Mouse (Mus musculus): ENCODE measurements around the gene Gatd1. TPM values are rescaled to one million over a fixed set of nuclear protein-coding genes. Genes with fewer than 3 reads are reported as not detected.

The Gatd1 gene
- polyA plus RNA-seq, 1 experiment from 2014 or later, result 68.5 TPM

- Histone ChIP-seq H3K36me3 (peaks cover 39% of the 10 kb centered on the region), H3K27me3 (no peaks in the 10 kb centered on the region), H3K4me3 (no peak overlapping the region), H3K4me2 (replicated peaks) (no peak overlapping the region), H3K4me1 (peaks cover 7% of the 10 kb centered on the region), H3K9ac (no peak overlapping the region), H3K27ac (no peak overlapping the region), H3K9me3 (no peaks in the 10 kb centered on the region)
- WGBS, result 15% methylated on average over 6 of the region's 6 CpGs
- no peak for ATAC-seq (ENCODE audit: insufficient number of reproducible peaks, insufficient read depth, low FRiP score, low TSS enrichment)
These were observed 19.2 kb downstream of the Gatd1 start for GRCm38 (mm10) chr7:141394771-141395170.

- Histone ChIP-seq H3K9me3 (no peaks in the 10 kb centered on the region), H3K27ac (no peak overlapping the region), H3K9ac (no peak overlapping the region), H3K27me3 (no peaks in the 10 kb centered on the region), H3K36me3 (peaks cover 32% of the 10 kb centered on the region), H3K4me1 (peaks cover 7% of the 10 kb centered on the region), H3K4me2 (replicated peaks) (no peak overlapping the region), H3K4me3 (no peak overlapping the region)
- 93% methylated on average over 7 of the region's 7 CpGs for WGBS
- no peak for ATAC-seq (ENCODE audit: insufficient number of reproducible peaks, insufficient read depth, low FRiP score, low TSS enrichment)
These were observed 19.8 kb downstream of the Gatd1 start for GRCm38 (mm10) chr7:141394158-141394557.

- Histone ChIP-seq H3K4me2 (replicated peaks) (peak overlapping the region; percentile 95), H3K27me3 (no peaks in the 10 kb centered on the region), H3K27ac (peak overlapping the region; percentile 75), H3K4me3 (peak overlapping the region; percentile 63), H3K36me3 (peaks cover 18% of the 10 kb centered on the region), H3K4me1 (peaks cover 7% of the 10 kb centered on the region), H3K9ac (peak overlapping the region; percentile 69), H3K9me3 (no peaks in the 10 kb centered on the region)
- ATAC-seq (ENCODE audit: insufficient number of reproducible peaks, insufficient read depth, low FRiP score, low TSS enrichment), result peak; percentile 48; the same call in 1 of the 2 replicates
- 35% methylated on average over 9 of the region's 9 CpGs for WGBS
These were observed 21.2 kb downstream of the Gatd1 start for GRCm38 (mm10) chr7:141392552-141393222.

GRCm38 (mm10) chr7:141391625-141392551 lies 22.0 kb downstream of the Gatd1 start, which contains the start of gene Taldo1:
Gene Taldo1, plus strand, starts transcription at chr7:141392199.
- under 1% methylated on average over 57 of the region's 57 CpGs for WGBS
- H3K4me3 ChIP-seq, result peak within 1 kb of the TSS; percentile 63

GRCm38 (mm10) chr7:141390326-141391259 lies 23.3 kb downstream of the Gatd1 start:
- Histone ChIP-seq H3K27ac (no peak overlapping the region), H3K4me3 (no peak overlapping the region; the same call in 1 of the 2 replicates), H3K4me2 (replicated peaks) (no peak overlapping the region), H3K9ac (no peak overlapping the region), H3K9me3 (no peaks in the 10 kb centered on the region), H3K27me3 (no peaks in the 10 kb centered on the region), H3K36me3 (peaks cover 3% of the 10 kb centered on the region; the same call in 1 of the 2 replicates), H3K4me1 (peaks cover 7% of the 10 kb centered on the region)
- 57% methylated on average over 9 of the region's 9 CpGs for WGBS
- ATAC-seq (ENCODE audit: insufficient number of reproducible peaks, insufficient read depth, low FRiP score, low TSS enrichment), result no peak

More at GRCm38 (mm10) chr7:141391625-141392551, 22.0 kb downstream of the Gatd1 start, which contains the start of gene Taldo1:
- Histone ChIP-seq H3K27me3 (no peaks in the 10 kb centered on the region), H3K9me3 (no peaks in the 10 kb centered on the region), H3K9ac (peak within 1 kb of the TSS; percentile 69), H3K36me3 (peaks cover 14% of the 10 kb centered on the region), H3K27ac (peak within 1 kb of the TSS; percentile 75), H3K4me2 (replicated peaks) (peak within 1 kb of the TSS; percentile 95), H3K4me1 (peaks cover 7% of the 10 kb centered on the region)
- peak; percentile 91 for ATAC-seq (ENCODE audit: insufficient number of reproducible peaks, insufficient read depth, low FRiP score, low TSS enrichment)

GRCm38 (mm10) chr7:141388487-141389109 lies 25.3 kb downstream of the Gatd1 start:
- 65% methylated on average over 3 of the region's 3 CpGs for WGBS
- Histone ChIP-seq H3K4me3 (no peak overlapping the region), H3K4me2 (replicated peaks) (no peak overlapping the region), H3K36me3 (no peaks in the 10 kb centered on the region), H3K4me1 (peaks cover 7% of the 10 kb centered on the region), H3K9ac (no peak overlapping the region), H3K27ac (no peak overlapping the region), H3K9me3 (no peaks in the 10 kb centered on the region), H3K27me3 (no peaks in the 10 kb centered on the region)
- no peak for ATAC-seq (ENCODE audit: insufficient number of reproducible peaks, insufficient read depth, low FRiP score, low TSS enrichment)

GRCm38 (mm10) chr7:141387807-141388486 lies 26.0 kb downstream of the Gatd1 start:
- no peak for ATAC-seq (ENCODE audit: insufficient number of reproducible peaks, insufficient read depth, low FRiP score, low TSS enrichment)
- H3K9ac ChIP-seq, result no peak overlapping the region
- H3K36me3 ChIP-seq, result no peaks in the 10 kb centered on the region
- H3K27me3 ChIP-seq, result 0 out of 2 replicates have a peak, but pooled peaks cover 3% of the 10 kb centered on the region
- no peak overlapping the region for H3K4me3 ChIP-seq
- 49% methylated on average over 2 of the region's 2 CpGs for WGBS
- no peaks in the 10 kb centered on the region for H3K9me3 ChIP-seq
- no peak overlapping the region for H3K27ac ChIP-seq
- peaks cover 5% of the 10 kb centered on the region for H3K4me1 ChIP-seq
- H3K4me2 ChIP-seq (replicated peaks), result no peak overlapping the region

- Histone ChIP-seq H3K9ac (no peak overlapping the region), H3K4me1 (no peaks in the 10 kb centered on the region), H3K27me3 (0 out of 2 replicates have a peak, but pooled peaks cover 3% of the 10 kb centered on the region), H3K27ac (no peak overlapping the region), H3K9me3 (no peaks in the 10 kb centered on the region), H3K4me2 (replicated peaks) (no peak overlapping the region), H3K36me3 (no peaks in the 10 kb centered on the region), H3K4me3 (no peak overlapping the region)
- 69% methylated on average over 4 of the region's 4 CpGs for WGBS
- ATAC-seq (ENCODE audit: insufficient number of reproducible peaks, insufficient read depth, low FRiP score, low TSS enrichment), result no peak
These were observed 32.7 kb downstream of the Gatd1 start for GRCm38 (mm10) chr7:141381068-141381835.

GRCm38 (mm10) chr7:141379584-141379983 lies 34.4 kb downstream of the Gatd1 start:
- no peak for ATAC-seq (ENCODE audit: insufficient number of reproducible peaks, insufficient read depth, low FRiP score, low TSS enrichment)
- H3K4me1 ChIP-seq, result no peaks in the 10 kb centered on the region
- no peaks in the 10 kb centered on the region for H3K9me3 ChIP-seq
- no peak overlapping the region for H3K4me3 ChIP-seq
- H3K36me3 ChIP-seq, result no peaks in the 10 kb centered on the region
- no peak overlapping the region for H3K9ac ChIP-seq
- 0 out of 2 replicates have a peak, but pooled peaks cover 3% of the 10 kb centered on the region for H3K27me3 ChIP-seq
- H3K27ac ChIP-seq, result no peak overlapping the region
- H3K4me2 ChIP-seq (replicated peaks), result no peak overlapping the region
- WGBS, result 66% methylated on average over 4 of the region's 4 CpGs

GRCm38 (mm10) chr7:141374399-141374798 lies 39.5 kb downstream of the Gatd1 start:
- Histone ChIP-seq H3K9me3 (no peaks in the 10 kb centered on the region), H3K4me2 (replicated peaks) (no peak overlapping the region), H3K9ac (no peak overlapping the region), H3K27me3 (no peaks in the 10 kb centered on the region), H3K4me3 (no peak overlapping the region), H3K4me1 (no peaks in the 10 kb centered on the region), H3K36me3 (no peaks in the 10 kb centered on the region), H3K27ac (no peak overlapping the region)
- no peak for ATAC-seq (ENCODE audit: insufficient number of reproducible peaks, insufficient read depth, low FRiP score, low TSS enrichment)
